Mouse (Mus musculus) olfactory bulb, adult 2 months (tissue): ENCODE data around the gene Nufip2.
A peak's percentile ranks its signal among the peaks of the same experiment; 100 is the strongest.

Experiments
- CTCF ChIP-seq: fragments of 200-500 bp; IDR thresholded peaks from 2 replicates; pipeline ENCODE4 v1.5.1; 2012; ENCODE audit warnings: low read depth, mild to moderate bottlenecking, low read length, moderate library complexity; ENCODE audit not compliant: insufficient read depth
- POLR2A ChIP-seq: fragments of 200-500 bp; IDR thresholded peaks from 2 replicates; pipeline ENCODE4 v1.6.1; 2012; ENCODE audit warnings: mild to moderate bottlenecking, low read depth, low read length, moderate library complexity; ENCODE audit not compliant: insufficient read depth

DNA sequence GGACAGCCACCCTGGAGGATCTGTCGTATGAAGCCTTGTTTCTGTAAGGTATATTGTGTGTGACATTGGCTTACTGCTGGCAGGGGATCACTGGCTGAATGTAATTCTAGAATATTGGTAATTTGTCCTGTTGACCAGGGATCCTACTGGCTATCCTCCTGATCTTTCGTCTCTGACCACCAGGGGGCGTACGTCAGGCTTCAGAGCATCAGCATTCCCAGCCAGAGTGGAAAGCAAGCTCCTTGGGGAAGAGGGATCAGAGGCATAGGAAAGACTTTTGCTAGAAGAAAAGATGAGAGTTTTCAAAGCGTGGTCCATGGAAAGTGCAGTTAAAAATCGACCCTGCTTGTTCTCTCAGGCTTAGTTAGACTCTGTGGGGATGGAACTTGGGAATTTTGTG, 51.3 kb downstream of the Nufip2 start:
- TF ChIP-seq CTCF (peak; percentile 42; the same call in 1 of the 2 replicates), POLR2A (no peak)
